Mouse (Mus musculus) mature B cell (primary cell): ENCODE results near the gene Rgl2.
"Not testable (repeated sequence)": the region's sequence is repeated elsewhere in the genome, so short reads cannot be mapped to it uniquely, and the experiment has no call there.

ENCODE experiments used
- in situ Hi-C: fragments of 300-500 bp; cut with MboI; formaldehyde crosslinking; loops from 2 replicates; pipeline ENCODE4 v1.14.3; 2019

Rgl2 gene

DNA sequence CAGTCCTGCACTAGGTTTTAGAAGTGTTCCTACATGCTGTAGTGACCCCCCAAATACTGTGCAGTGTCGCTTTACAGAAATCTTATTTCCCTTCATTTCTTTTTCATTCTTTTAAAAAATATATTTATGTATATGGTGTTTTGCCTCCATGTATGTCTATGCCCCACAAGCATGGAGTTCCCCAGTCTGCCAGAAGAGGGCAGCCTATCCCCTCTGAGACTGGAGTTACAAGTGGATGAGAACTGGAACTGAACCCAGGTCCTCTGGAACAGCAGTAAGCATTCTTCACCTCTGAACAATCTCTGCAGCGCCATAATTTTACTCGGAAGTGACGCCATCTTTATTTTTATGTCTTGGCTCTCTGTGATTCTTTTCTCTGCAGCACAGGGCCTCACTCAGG lies 40.1 kb downstream of the Rgl2 start:
- in situ Hi-C loops: no loop called here

DNA sequence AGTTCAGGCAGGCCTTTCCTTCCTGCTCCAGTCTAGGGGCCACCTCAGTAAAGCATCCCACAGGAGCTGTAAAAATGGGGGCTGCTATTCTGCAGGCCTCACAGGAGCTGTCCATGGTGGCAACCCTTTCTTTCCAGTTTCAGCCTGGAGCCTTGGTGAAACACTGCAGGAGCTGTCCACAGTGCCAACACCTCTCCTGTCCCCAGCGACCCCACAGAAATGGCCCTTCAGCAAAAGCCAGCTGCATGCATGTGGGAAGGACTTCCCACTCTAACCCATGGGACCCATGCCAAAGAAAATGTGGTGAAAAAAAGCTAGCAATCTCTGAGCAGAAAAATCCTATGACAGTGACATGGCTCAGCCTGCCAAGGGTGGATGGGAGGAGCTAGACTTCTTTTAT lies 43.3 kb downstream of the Rgl2 start:
- in situ Hi-C loops: no loop called here

DNA sequence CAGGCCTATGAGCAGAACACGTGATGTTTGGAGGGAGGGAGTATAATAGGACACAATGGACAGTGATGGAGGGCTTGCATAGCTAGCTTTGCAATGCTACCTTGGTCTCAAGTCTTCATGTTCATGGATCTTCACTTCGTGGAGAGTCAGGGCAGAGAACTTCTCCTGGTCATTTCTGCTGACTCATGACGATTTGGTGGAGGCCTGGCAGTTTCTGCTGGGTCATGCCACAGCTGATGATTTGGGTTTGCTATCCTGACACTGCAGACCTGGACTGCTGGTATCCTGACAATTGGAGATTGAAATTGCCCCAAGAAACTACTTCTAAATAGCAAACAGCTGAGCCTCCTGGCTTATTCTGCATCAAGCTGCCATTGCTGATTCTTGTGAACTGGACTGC lies 44.2 kb downstream of the Rgl2 start:
- in situ Hi-C loops: no loop called here

DNA sequence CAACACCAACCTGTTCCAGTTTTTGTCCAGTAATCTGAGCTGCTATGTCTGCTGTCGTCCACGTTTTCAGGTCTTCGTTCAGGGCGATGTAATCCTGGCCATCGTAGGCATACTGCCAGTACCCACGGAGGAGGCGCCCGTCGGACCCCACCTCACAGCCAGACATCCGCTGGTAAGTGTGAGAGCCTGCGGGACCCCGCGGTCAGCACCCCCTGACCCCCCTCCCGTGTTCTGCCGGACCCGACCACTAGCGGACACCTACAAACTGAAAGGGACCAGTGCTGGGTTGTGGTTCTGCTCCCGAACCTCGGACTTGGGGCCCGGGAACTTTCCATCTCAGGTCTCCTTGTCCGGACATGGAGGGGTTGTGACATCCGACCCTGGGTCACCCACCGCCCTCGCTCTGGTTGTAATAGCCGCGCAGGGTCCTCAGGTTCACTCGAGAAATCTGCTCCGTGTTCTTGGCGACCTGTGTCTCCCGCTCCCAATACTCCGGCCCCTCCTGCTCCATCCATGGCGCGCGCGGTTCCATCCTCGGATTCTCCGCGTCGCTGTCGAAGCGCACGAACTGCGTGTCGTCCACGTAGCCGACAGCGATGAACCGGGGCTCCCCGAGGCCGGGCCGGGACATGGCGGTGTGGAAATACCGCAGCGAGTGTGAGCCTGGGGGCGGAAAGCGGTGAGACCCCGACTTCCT lies 48.7 kb downstream of the Rgl2 start:
- in situ Hi-C loops: no loop called here

DNA sequence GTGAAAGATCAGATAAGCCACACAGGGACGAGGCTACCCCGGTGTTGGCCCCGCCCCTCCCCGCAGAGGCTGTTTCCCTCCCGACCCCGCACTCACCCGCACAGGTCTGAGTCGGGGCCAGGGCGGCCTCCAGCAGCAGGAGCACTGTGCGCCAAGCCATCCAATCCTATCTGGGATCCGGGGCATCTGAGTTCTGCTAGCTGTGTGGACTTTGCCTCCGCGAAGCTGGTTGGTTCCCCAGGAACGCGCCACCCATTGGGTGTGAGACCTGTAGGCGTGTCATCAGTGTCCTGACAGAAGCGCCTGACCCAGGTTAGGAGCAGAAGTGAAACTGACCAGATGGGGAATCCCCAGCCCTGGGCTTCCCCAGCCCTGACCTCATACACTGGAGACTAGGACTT lies 49.3 kb downstream of the Rgl2 start:
- in situ Hi-C loops: no loop called here

DNA sequence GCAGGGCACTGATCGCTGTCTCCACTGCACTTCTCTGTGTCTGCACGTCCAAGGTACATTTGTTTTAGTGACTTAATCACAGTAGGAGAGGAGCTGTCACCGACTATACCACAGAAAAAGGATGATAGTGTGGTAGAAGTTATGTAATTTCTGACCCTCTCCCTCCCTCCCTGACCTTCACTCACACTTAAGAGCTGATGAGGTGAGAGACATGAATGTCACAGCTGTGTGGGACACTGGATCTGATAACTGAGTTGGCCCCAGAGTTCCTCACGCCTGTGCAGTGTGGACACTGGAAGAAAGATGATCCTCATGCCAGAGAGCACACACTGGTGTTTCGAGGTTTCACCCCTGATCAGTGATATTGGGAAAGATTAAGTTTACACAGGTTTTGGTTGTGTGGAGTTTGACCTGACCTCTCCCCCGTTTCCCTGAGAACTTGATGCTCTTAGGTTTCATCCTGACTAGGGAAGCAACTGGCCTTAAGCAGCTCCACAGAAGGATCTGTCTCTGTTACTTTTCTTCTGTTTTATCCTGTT lies 50.2 kb downstream of the Rgl2 start:
- in situ Hi-C loops: no loop called here

DNA sequence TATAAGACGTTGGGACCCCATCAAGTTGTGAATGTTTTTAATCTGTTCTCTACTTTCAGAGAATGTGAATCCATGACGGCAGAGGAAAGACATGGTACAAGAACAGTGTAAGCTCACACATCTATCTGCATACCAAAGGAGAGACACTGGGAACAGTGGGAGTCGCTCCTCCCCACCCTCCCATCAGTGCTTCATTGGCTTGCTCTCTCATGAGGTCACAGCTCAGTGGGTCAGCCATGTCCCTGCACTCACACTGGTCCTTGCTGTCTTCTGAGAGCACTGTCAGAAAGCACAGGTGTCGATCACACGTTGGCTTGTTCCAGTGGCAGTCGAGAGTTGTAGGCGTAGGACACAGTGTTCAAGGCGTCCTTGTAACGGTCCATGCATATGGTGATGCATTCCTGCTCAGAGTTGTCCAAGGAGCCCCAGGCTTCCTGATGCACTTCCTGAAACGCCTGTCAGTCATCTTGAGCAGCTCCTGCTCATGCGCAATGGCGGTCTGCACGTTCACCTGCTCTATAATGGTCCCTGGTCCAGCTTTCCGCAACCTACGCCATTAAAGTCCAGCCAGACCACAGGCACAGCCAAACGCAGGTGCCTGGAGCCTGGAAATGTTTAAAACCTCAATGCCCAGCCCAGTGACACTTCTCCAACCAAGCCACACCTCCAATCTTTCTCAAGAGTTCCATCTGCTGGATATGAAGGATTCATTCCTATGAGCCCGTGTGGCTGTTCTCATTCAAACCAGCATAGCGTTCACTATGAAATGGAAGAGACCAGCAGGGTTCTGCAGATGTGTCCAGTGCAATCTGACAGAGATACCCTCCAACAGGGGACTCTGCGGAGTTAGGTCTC lies 51.1 kb downstream of the Rgl2 start:
- in situ Hi-C loops: no loop called here

DNA sequence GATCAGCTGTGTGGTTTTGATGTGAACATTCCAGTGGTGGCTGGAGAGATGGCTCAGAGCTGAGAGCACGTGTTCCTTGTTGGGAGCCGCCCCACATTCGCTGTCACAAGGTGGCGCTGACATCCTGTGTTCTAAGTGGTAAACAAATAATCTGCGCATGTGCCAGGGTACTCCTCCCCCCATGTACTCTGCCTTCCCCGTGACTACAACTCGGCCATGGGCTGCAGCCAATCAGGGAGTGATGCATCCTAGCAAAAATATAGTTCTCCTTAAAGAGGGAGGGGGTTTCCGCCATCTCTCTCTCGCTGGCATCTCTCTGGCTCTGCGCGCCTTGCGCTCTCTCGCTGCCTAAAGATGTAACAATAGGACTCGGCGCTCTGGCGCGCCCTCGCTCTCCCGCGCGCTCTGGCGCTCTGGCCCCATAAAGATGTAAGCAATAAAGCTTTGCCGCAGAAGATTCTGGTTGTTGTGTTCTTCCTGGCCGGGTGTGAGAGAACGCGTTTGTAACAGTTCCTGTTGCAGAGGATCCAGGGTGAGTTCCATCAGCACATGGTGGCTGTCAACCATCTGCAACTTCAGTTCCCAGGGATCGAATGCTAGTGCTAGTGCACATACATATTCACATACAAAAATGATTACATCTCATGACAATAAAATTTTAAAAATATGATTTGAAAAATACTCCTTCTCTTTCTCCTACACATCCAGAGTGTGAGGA lies 52.0 kb downstream of the Rgl2 start:
- in situ Hi-C loops: not testable (repeated sequence)

DNA sequence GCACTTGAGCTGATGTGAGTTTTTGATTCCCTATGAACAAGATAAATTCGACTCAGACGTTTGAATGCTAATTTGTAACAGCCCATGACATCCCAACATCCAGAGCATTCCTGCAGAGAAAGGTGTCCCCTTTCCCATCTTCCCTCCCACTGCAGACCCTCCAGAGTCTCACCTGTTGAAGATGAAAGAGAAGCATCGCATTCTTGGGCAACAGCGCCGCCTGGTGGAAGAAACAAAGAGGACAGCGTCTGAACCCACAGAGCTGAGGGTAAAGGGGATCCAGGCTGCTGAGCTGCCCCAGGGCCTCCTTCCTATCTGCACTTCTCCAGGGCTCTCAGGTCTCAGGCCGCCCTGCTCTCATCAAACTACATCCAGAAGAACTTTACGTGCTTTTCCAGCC lies 52.8 kb downstream of the Rgl2 start:
- in situ Hi-C loops: not testable (repeated sequence)
